Mouse (Mus musculus) bone marrow, adult 2 months (tissue): ENCODE data around the gene Blmh.

ENCODE experiments used
- CTCF ChIP-seq: fragments of 200-500 bp; IDR thresholded peaks from 2 replicates; pipeline ENCODE4 v1.5.1; 2011; ENCODE audit warnings: low read length, control low read depth; ENCODE audit not compliant: control insufficient read depth, insufficient read depth
- POLR2A ChIP-seq: fragments of 200-500 bp; IDR thresholded peaks from 2 replicates; pipeline ENCODE4 v1.6.1; 2011; ENCODE audit warnings: low read depth, mild to moderate bottlenecking, control low read depth, low read length, borderline replicate concordance; ENCODE audit not compliant: control insufficient read depth

GRCm38 (mm10) chr11:76896360-76896759, 28.2 kb upstream of the Blmh start:
- TF ChIP-seq POLR2A, result no peak
- TF ChIP-seq CTCF, result no peak
